Mouse (Mus musculus) midbrain, embryonic 13.5 days (tissue): Measurements from ENCODE around the gene Dok3. TPM values are rescaled to one million over a fixed set of nuclear protein-coding genes. Genes with fewer than 3 reads are reported as not detected.

Experiments used
- ATAC-seq: fragments of 200-750 bp; cut with Nextera tagmentation; 2 replicates; pipeline ENCODE4 v1.8.0; 2017; ENCODE audit warnings: mild to moderate bottlenecking, moderate TSS enrichment, moderate library complexity
- H3K27ac ChIP-seq: fragments of 300-500 bp; sonication (generic); 2 replicates; pipeline ENCODE4 v1.5.1; 2015; ENCODE audit warnings: inconsistent platforms, mild to moderate bottlenecking, moderate library complexity
- H3K27me3 ChIP-seq: fragments of 300-500 bp; sonication (generic); 2 replicates; pipeline ENCODE4 v1.6.1; 2015; ENCODE audit warnings: mild to moderate bottlenecking, inconsistent platforms
- H3K36me3 ChIP-seq: fragments of 300-500 bp; sonication (generic); 2 replicates; pipeline ENCODE4 v1.6.1; 2015; ENCODE audit warnings: mild to moderate bottlenecking, inconsistent platforms
- H3K4me1 ChIP-seq: fragments of 300-500 bp; sonication (generic); replicated peaks from 2 replicates; pipeline ENCODE4 v1.6.1; 2015; ENCODE audit warnings: inconsistent platforms
- H3K4me2 ChIP-seq: fragments of 300-500 bp; sonication (generic); replicated peaks from 2 replicates; pipeline ENCODE4 v1.6.1; 2015; ENCODE audit warnings: moderate library complexity, mild to moderate bottlenecking, inconsistent platforms
- H3K4me3 ChIP-seq: fragments of 300-500 bp; sonication (generic); replicated peaks from 2 replicates; pipeline ENCODE4 v1.5.1; 2015; ENCODE audit warnings: mild to moderate bottlenecking, inconsistent platforms
- H3K9ac ChIP-seq: fragments of 300-500 bp; sonication (generic); replicated peaks from 2 replicates; pipeline ENCODE4 v1.6.1; 2015; ENCODE audit warnings: mild to moderate bottlenecking, inconsistent platforms
- H3K9me3 ChIP-seq: fragments of 300-500 bp; sonication (generic); 2 replicates; pipeline ENCODE4 v1.6.1; 2016; ENCODE audit warnings: mild to moderate bottlenecking, inconsistent platforms
- WGBS: fragments of 180-500 bp; shearing (Covaris S2); methylation state at CpG from one replicate; pipeline ENCODE4 v1.1.7; 2015; 5-methylcytosine and 5-hydroxymethylcytosine counted together
- polyA plus RNA-seq: library from polyadenylated mRNA; unstranded; fragments of >200 nt; fragmentation: Nextera tagmentation; extraction: Ambion mirVana; gene quantifications from 2 replicates; pipeline ENCODE4 v1.2.1, GENCODE M21; 2015

The Dok3 gene
- polyA plus RNA-seq, 1 experiment from 2014 or later = 4.3 TPM

GRCm38 (mm10) chr13:55536194-55537175 lies 7.4 kb upstream of the Dok3 start, which contains the start of gene Ddx41:
TSS of gene Ddx41 (minus strand) at chr13:55536658.
- Histone ChIP-seq H3K9me3 (no peaks in the 10 kb centered on the region), H3K4me1 (peaks cover 17% of the 10 kb centered on the region), H3K27ac (peak within 1 kb of the TSS; percentile 84), H3K9ac (peak within 1 kb of the TSS; percentile 83), H3K4me2 (peak within 1 kb of the TSS; percentile 94), H3K36me3 (peaks cover 79% of the 10 kb centered on the region), H3K4me3 (peak within 1 kb of the TSS; percentile 80), H3K27me3 (no peaks in the 10 kb centered on the region)
- ATAC-seq = peak; percentile 98
- under 1% methylated on average over 70 of the region's 70 CpGs for WGBS

GRCm38 (mm10) chr13:55535796-55536193 lies 6.7 kb upstream of the Dok3 start:
- Histone ChIP-seq H3K4me1 (peaks cover 17% of the 10 kb centered on the region), H3K9me3 (no peaks in the 10 kb centered on the region), H3K4me2 (peak overlapping the region; percentile 94), H3K9ac (peak overlapping the region; percentile 83), H3K27me3 (no peaks in the 10 kb centered on the region), H3K27ac (peak overlapping the region; percentile 84), H3K36me3 (peaks cover 79% of the 10 kb centered on the region), H3K4me3 (peak overlapping the region; percentile 80)
- WGBS = 19% methylated on average over 17 of the region's 17 CpGs
- ATAC-seq = no peak

GRCm38 (mm10) chr13:55535191-55535590 lies 6.1 kb upstream of the Dok3 start:
- Histone ChIP-seq H3K4me2 (peak overlapping the region; percentile 94), H3K27me3 (no peaks in the 10 kb centered on the region), H3K4me3 (peak overlapping the region; percentile 80), H3K9me3 (no peaks in the 10 kb centered on the region), H3K9ac (peak overlapping the region; percentile 83; the same call in 1 of the 2 replicates), H3K36me3 (peaks cover 79% of the 10 kb centered on the region), H3K4me1 (peaks cover 17% of the 10 kb centered on the region), H3K27ac (no peak overlapping the region)
- 93% methylated on average over 15 of the region's 15 CpGs for WGBS
- no peak for ATAC-seq

GRCm38 (mm10) chr13:55527834-55528772 lies 993 bp downstream of the Dok3 start:
- no peak overlapping the region for H3K4me2 ChIP-seq
- H3K36me3 ChIP-seq = peaks cover 55% of the 10 kb centered on the region
- H3K4me1 ChIP-seq = no peaks in the 10 kb centered on the region
- WGBS = 87% methylated on average over 18 of the region's 18 CpGs
- no peaks in the 10 kb centered on the region for H3K27me3 ChIP-seq
- no peak overlapping the region for H3K9ac ChIP-seq
- no peak overlapping the region for H3K27ac ChIP-seq
- ATAC-seq = no peak
- no peaks in the 10 kb centered on the region for H3K9me3 ChIP-seq
- no peak overlapping the region for H3K4me3 ChIP-seq

- no peak for ATAC-seq
- Histone ChIP-seq H3K4me2 (no peak overlapping the region), H3K27me3 (no peaks in the 10 kb centered on the region), H3K4me3 (no peak overlapping the region), H3K36me3 (peaks cover 51% of the 10 kb centered on the region), H3K27ac (no peak overlapping the region), H3K4me1 (no peaks in the 10 kb centered on the region), H3K9me3 (no peaks in the 10 kb centered on the region), H3K9ac (no peak overlapping the region)
- 86% methylated on average over 16 of the region's 16 CpGs for WGBS
Observed at GRCm38 (mm10) chr13:55527212-55527611, 1.9 kb downstream of the Dok3 start.

GRCm38 (mm10) chr13:55525733-55526553 lies 3.2 kb downstream of the Dok3 start:
- Histone ChIP-seq H3K9me3 (no peaks in the 10 kb centered on the region), H3K36me3 (peaks cover 38% of the 10 kb centered on the region), H3K27ac (no peak overlapping the region), H3K4me1 (no peaks in the 10 kb centered on the region), H3K9ac (no peak overlapping the region), H3K4me3 (no peak overlapping the region), H3K4me2 (no peak overlapping the region), H3K27me3 (no peaks in the 10 kb centered on the region)
- WGBS = 81% methylated on average over 16 of the region's 16 CpGs
- peak; percentile 38; the same call in 1 of the 2 replicates for ATAC-seq

GRCm38 (mm10) chr13:55523951-55524600 lies 5.0 kb downstream of the Dok3 start:
- 90% methylated on average over 23 of the region's 23 CpGs for WGBS
- no peak overlapping the region for H3K9ac ChIP-seq

GRCm38 (mm10) chr13:55523278-55523677 lies 5.8 kb downstream of the Dok3 start:
- WGBS = 70% methylated on average over 17 of the region's 17 CpGs

More at GRCm38 (mm10) chr13:55523951-55524600, 5.0 kb downstream of the Dok3 start:
- no peaks in the 10 kb centered on the region for H3K27me3 ChIP-seq
- H3K4me1 ChIP-seq = no peaks in the 10 kb centered on the region
- ATAC-seq = no peak
- no peak overlapping the region for H3K4me2 ChIP-seq
- H3K27ac ChIP-seq = no peak overlapping the region
- peaks cover 20% of the 10 kb centered on the region for H3K36me3 ChIP-seq
- no peak overlapping the region for H3K4me3 ChIP-seq
- no peaks in the 10 kb centered on the region for H3K9me3 ChIP-seq

GRCm38 (mm10) chr13:55522730-55523129 lies 6.4 kb downstream of the Dok3 start:
- Histone ChIP-seq H3K27ac (no peak overlapping the region), H3K4me3 (no peak overlapping the region), H3K9me3 (no peaks in the 10 kb centered on the region), H3K27me3 (no peaks in the 10 kb centered on the region), H3K9ac (no peak overlapping the region), H3K36me3 (0 out of 2 replicates have a peak, but pooled peaks cover 14% of the 10 kb centered on the region), H3K4me2 (no peak overlapping the region), H3K4me1 (no peaks in the 10 kb centered on the region)
- no peak for ATAC-seq
- WGBS = 60% methylated on average over 8 of the region's 8 CpGs

More at GRCm38 (mm10) chr13:55523278-55523677, 5.8 kb downstream of the Dok3 start:
- Histone ChIP-seq H3K9ac (no peak overlapping the region), H3K4me1 (no peaks in the 10 kb centered on the region), H3K36me3 (0 out of 2 replicates have a peak, but pooled peaks cover 14% of the 10 kb centered on the region), H3K9me3 (no peaks in the 10 kb centered on the region), H3K27ac (no peak overlapping the region), H3K27me3 (no peaks in the 10 kb centered on the region), H3K4me2 (no peak overlapping the region), H3K4me3 (no peak overlapping the region)
- ATAC-seq = no peak

- Histone ChIP-seq H3K36me3 (0 out of 2 replicates have a peak, but pooled peaks cover 14% of the 10 kb centered on the region), H3K9ac (no peak overlapping the region), H3K4me3 (no peak overlapping the region), H3K4me2 (no peak overlapping the region), H3K4me1 (no peaks in the 10 kb centered on the region), H3K9me3 (no peaks in the 10 kb centered on the region), H3K27me3 (no peaks in the 10 kb centered on the region; the same call in 1 of the 2 replicates), H3K27ac (no peak overlapping the region)
- 84% methylated on average over 4 of the region's 4 CpGs for WGBS
- ATAC-seq = no peak
Observed at GRCm38 (mm10) chr13:55519606-55520005, 9.5 kb downstream of the Dok3 start.
